Mouse (Mus musculus) heart, embryonic 14.5 days (tissue): ENCODE results near the gene Cgn. TPM values are rescaled to one million over a fixed set of nuclear protein-coding genes. Genes with fewer than 3 reads are reported as not detected.

ENCODE experiments used
- ATAC-seq: fragments of 200-750 bp; cut with Nextera tagmentation; 2 replicates; pipeline ENCODE4 v1.8.0; 2017; ENCODE audit warnings: low read depth, moderate TSS enrichment; ENCODE audit not compliant: insufficient number of reproducible peaks, insufficient read depth, low FRiP score
- H3K27ac ChIP-seq, 2 experiments: fragments of 200-500 bp in 1 of 2; fragments of 300-500 bp in 1 of 2; sonication (generic) in 1 of 2; replicated peaks in 1 of 2; 2 replicates each; pipeline ENCODE4 v1.5.1; 2012 to 2014; ENCODE audit warnings: low read depth in 2 of 2, low read length in 2 of 2, control low read depth in 1 of 2, mild to moderate bottlenecking in 1 of 2, mixed read lengths in 1 of 2; ENCODE audit not compliant: control insufficient read depth in 1 of 2, insufficient read depth in 1 of 2
- H3K27me3 ChIP-seq: fragments of 300-500 bp; sonication (generic); 2 replicates; pipeline ENCODE4 v1.6.1; 2014; ENCODE audit warnings: mild to moderate bottlenecking, low read length, control low read depth; ENCODE audit not compliant: control insufficient read depth, insufficient read depth
- H3K36me3 ChIP-seq: fragments of 300-500 bp; sonication (generic); 2 replicates; pipeline ENCODE4 v1.6.1; 2014; ENCODE audit warnings: mild to moderate bottlenecking, control low read depth, low read length, mixed read lengths; ENCODE audit not compliant: control insufficient read depth, insufficient read depth
- H3K4me1 ChIP-seq, 2 experiments: fragments of 200-500 bp in 1 of 2; fragments of 300-500 bp in 1 of 2; sonication (generic) in 1 of 2; 2 replicates each; pipeline ENCODE4 v1.6.1; 2012 to 2014; ENCODE audit warnings: low read length in 2 of 2, control low read depth in 1 of 2, mixed read lengths in 1 of 2; ENCODE audit not compliant: control insufficient read depth in 2 of 2, insufficient read depth in 2 of 2
- H3K4me2 ChIP-seq: fragments of 300-500 bp; sonication (generic); 2 replicates; pipeline ENCODE4 v1.6.1; 2014; ENCODE audit warnings: mild to moderate bottlenecking, low read length
- H3K4me3 ChIP-seq, 2 experiments: fragments of 200-500 bp in 1 of 2; fragments of 300-500 bp in 1 of 2; sonication (generic) in 1 of 2; 2 replicates each; pipeline ENCODE4 v1.5.1; 2012 to 2014; ENCODE audit warnings: low read length in 2 of 2, mild to moderate bottlenecking in 2 of 2, control low read depth in 1 of 2, low read depth in 1 of 2, moderate library complexity in 1 of 2; ENCODE audit not compliant: control insufficient read depth in 1 of 2, insufficient read depth in 1 of 2
- H3K9ac ChIP-seq: fragments of 300-500 bp; sonication (generic); 2 replicates; pipeline ENCODE4 v1.6.1; 2014; ENCODE audit warnings: mild to moderate bottlenecking, low read length
- H3K9me3 ChIP-seq: fragments of 300-500 bp; sonication (generic); 2 replicates; pipeline ENCODE4 v1.6.1; 2016; ENCODE audit warnings: low read length, control low read depth; ENCODE audit not compliant: control insufficient read depth
- WGBS: fragments of 180-500 bp; shearing (Covaris S2); extraction: QIAGEN DNeasy Blood & Tissue Kit; methylation state at CpG from one replicate; pipeline ENCODE4 v1.1.7; 2014; 5-methylcytosine and 5-hydroxymethylcytosine counted together
- polyA plus RNA-seq: library from polyadenylated mRNA; unstranded; fragments of >200 nt; fragmentation: Nextera tagmentation; extraction: Ambion mirVana; gene quantifications from 2 replicates; pipeline ENCODE4 v1.2.1, GENCODE M21; 2014

The Cgn gene
- polyA plus RNA-seq, 1 experiment from 2014 or later: 1.1 TPM

DNA sequence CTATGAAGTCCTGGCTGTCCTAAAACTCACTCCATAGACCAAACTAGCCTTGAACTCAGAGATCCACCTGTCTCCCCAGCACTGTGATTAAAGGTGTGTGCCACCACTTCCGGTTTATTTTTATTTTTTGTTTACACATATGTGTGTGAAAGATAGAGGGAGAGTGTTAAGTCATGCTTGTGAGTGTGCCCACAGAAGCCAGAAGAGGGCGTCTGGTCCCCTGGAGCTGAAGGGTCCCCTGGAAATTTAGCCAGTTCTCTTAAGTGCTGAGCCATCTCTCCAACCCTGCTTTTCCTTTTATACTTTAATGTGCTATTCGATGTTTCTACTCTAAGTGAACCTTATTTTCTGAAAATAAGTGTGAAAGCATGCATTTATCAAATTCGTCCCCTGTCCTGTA lies 25.3 kb upstream of the Cgn start:
- H3K4me3 ChIP-seq: peak overlapping the region in 1 of 2 experiments; percentile 13; a peak in 2 of 4 replicates
- WGBS: 15% methylated on average over 4 of the region's 4 CpGs
- 0 out of 4 replicates have a peak, but pooled peaks cover 0 to 4% of the 10 kb centered on the region in 2 experiments for H3K4me1 ChIP-seq
- no peaks in the 10 kb centered on the region for H3K36me3 ChIP-seq
- H3K27me3 ChIP-seq: no peaks in the 10 kb centered on the region
- no peaks in the 10 kb centered on the region for H3K9me3 ChIP-seq
- peak overlapping the region; percentile 56 for H3K4me2 ChIP-seq
- no peak overlapping the region for H3K9ac ChIP-seq
- no peak overlapping the region for H3K27ac ChIP-seq
- ATAC-seq: no peak

DNA sequence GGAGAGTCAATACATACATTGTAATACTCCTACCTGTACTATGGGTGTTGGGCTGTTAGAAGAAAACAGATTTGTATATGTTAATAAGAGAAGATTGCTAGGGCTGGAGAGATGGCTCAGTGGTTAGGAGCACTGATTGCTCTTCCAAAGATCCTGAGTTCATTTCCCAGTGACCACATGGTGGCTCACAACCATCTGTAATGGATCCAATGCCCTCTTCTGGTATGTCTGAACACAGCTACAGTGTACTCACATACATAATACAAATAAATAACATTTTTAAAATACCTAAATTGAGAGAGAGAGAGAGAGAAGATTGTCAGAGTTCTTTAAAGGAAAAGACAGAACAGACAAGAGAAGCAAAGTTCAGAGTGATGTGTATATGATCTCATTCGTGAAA lies 22.0 kb upstream of the Cgn start:
- Histone ChIP-seq H3K9me3 (no peaks in the 10 kb centered on the region), H3K27me3 (no peaks in the 10 kb centered on the region), H3K4me3 (no peak overlapping the region), H3K36me3 (no peaks in the 10 kb centered on the region), H3K9ac (no peak overlapping the region), H3K4me2 (no peak overlapping the region), H3K4me1 (0 out of 4 replicates have a peak, but pooled peaks cover 4% of the 10 kb centered on the region in 2 experiments), H3K27ac (no peak overlapping the region)
- ATAC-seq: no peak
- 96% methylated on average over 1 of the region's 1 CpGs for WGBS

DNA sequence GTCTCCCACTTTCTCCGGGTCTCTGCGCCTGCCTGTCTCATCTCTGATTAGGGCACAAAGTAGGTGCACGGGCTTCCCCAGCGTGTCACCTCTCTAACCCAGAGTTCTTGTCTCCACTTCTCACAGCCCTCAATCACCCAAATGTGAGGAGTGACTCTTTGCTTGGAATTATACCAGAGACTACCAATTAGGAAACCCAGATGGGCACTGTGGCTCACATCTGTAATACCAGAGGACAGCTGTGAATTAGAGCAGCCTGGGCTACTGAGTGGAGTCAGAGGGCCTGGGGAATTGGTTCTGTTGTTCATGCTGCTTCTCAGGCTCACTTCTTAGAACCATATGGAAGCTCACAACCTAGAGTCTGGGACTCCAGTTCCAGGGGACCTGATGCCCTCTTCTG lies 18.7 kb upstream of the Cgn start:
- peaks cover 4 to 6% of the 10 kb centered on the region in 2 experiments; a peak in 1 of 4 replicates for H3K4me1 ChIP-seq
- no peaks in the 10 kb centered on the region for H3K9me3 ChIP-seq
- H3K27ac ChIP-seq: no peak overlapping the region
- H3K36me3 ChIP-seq: no peaks in the 10 kb centered on the region
- H3K4me2 ChIP-seq: no peak overlapping the region
- no peak for ATAC-seq
- H3K4me3 ChIP-seq: no peak overlapping the region
- 67% methylated on average over 4 of the region's 4 CpGs for WGBS
- no peaks in the 10 kb centered on the region for H3K27me3 ChIP-seq
- no peak overlapping the region for H3K9ac ChIP-seq

DNA sequence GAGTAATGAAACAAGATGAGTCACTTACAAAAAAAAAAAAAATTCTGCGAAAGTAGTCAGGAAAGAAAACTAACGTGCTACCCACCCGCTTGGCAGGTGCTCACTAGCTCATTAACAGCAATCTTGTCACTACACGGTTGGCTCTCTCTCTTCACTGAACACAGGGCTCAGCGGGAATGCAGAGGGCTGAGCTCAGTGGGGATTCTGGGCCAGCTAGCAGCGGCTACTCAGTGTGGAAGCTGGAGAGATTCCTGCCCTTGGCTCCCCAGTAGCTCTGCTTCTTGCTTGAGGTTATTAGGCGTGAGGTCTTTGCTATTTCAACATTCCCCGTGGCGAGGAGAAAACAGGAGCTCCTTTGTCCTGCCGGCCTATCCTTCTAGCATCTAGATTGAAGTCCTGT lies 17.9 kb upstream of the Cgn start:
- Histone ChIP-seq H3K4me3 (no peak overlapping the region), H3K4me1 (peaks cover 4 to 6% of the 10 kb centered on the region in 2 experiments; a peak in 1 of 4 replicates), H3K9ac (peak overlapping the region; percentile 30; the same call in 1 of the 2 replicates), H3K27me3 (no peaks in the 10 kb centered on the region), H3K27ac (no peak overlapping the region), H3K9me3 (no peaks in the 10 kb centered on the region), H3K36me3 (no peaks in the 10 kb centered on the region), H3K4me2 (no peak overlapping the region)
- 13% methylated on average over 10 of the region's 10 CpGs for WGBS
- ATAC-seq: no peak

DNA sequence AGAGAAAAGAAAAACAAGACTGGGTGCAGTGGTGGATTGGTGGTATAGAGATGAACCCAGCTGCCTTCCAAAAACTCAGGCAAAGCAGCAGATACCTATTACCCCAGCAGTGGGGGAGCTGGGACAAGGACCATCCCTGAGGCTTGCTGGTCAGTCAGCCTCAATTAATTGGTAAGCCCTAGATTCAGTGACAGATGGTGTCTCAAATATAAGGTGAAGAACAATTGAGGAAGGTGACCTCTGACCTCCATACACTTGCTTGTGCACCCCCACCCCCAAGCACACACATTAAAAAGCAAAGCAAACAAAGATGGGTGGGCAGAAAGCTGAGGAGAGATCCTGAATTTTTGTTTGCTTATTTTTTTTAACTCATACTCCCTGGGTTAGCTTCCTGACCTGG lies 9.9 kb upstream of the Cgn start:
- Histone ChIP-seq H3K27ac (no peak overlapping the region), H3K27me3 (no peaks in the 10 kb centered on the region), H3K36me3 (no peaks in the 10 kb centered on the region), H3K9ac (no peak overlapping the region), H3K4me2 (no peak overlapping the region), H3K9me3 (no peaks in the 10 kb centered on the region), H3K4me1 (peaks cover 0 to 5% of the 10 kb centered on the region in 2 experiments; a peak in 2 of 4 replicates), H3K4me3 (no peak overlapping the region)
- ATAC-seq: no peak

DNA sequence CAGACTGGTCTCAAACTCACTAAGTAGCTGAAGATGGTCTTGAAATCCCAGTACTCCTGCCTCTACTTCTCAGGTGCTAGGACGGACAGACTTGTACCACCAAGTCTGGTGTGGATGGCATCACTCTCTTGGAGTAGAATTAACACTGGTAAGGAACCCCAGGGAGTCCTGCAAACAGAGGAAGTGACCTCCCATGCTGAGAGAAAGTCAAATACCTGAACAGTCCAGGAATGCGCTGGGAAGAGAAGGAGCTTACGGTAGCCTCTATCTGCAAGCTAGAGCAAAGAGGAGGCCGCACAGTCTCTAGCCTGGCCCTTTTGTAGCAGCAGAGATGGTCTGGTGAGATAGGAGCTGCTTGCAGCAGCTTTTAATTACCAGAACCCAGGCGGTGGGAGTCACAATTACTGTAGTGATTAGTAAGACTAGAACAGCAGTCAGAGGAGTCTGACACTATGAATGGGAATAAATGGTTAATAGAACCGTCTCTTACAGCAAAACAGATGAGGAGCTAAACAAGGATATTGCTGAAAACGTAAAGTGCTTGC lies 9.4 kb upstream of the Cgn start:
- no peak for ATAC-seq
- Histone ChIP-seq H3K4me3 (no peak overlapping the region), H3K27ac (no peak overlapping the region), H3K27me3 (no peaks in the 10 kb centered on the region), H3K4me2 (no peak overlapping the region), H3K9ac (no peak overlapping the region), H3K9me3 (no peaks in the 10 kb centered on the region), H3K4me1 (peaks cover 0 to 5% of the 10 kb centered on the region in 2 experiments; a peak in 2 of 4 replicates), H3K36me3 (no peaks in the 10 kb centered on the region)
- WGBS: 50% methylated on average over 7 of the region's 7 CpGs

DNA sequence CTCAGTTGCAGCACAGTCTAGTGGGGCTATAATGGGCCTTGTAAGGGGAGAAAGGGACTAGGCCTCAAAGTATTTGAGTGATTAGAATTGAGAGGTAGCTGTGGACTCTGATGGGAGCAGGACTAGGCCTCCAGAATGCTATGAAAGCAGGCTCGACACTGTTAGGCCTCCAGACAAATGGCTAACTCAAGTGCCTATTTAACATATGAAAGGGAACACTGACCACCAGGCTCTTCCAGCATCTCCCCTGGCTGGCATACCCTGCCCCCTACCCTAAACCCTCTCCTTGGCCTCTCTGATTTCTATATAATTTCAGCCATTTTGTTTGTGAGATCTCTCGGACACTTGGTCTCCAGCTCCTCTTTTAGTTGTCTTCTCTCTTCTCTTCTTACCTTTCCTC lies 8.1 kb upstream of the Cgn start:
- WGBS: 68% methylated on average over 2 of the region's 2 CpGs
- H3K36me3 ChIP-seq: no peaks in the 10 kb centered on the region
- peaks cover 0 to 3% of the 10 kb centered on the region in 2 experiments; a peak in 1 of 4 replicates for H3K4me1 ChIP-seq
- H3K9ac ChIP-seq: no peak overlapping the region
- ATAC-seq: no peak
- H3K4me3 ChIP-seq: no peak overlapping the region
- no peak overlapping the region for H3K4me2 ChIP-seq
- no peaks in the 10 kb centered on the region for H3K9me3 ChIP-seq
- H3K27me3 ChIP-seq: no peaks in the 10 kb centered on the region
- no peak overlapping the region for H3K27ac ChIP-seq

DNA sequence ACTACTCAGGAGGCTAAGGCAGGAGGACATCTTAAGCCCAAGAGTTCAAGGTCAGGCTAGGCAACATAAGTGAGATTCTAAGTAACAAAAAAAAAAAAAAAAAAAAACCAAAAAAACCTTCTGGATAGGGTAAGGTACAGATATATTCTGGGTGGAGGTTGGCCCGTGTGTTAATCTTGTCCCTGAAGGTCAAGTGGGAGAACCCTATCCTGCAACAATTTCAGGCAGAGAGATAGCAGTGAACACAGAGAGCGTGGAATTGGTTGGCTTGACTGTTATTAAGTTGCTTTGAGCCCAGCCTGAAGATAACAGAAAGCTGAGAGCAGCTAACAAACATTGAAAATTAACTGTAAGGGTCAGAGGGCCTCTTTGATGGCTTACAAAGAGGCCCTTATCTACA lies 7.4 kb upstream of the Cgn start:
- Histone ChIP-seq H3K9me3 (no peaks in the 10 kb centered on the region), H3K4me1 (peaks cover 0 to 3% of the 10 kb centered on the region in 2 experiments; a peak in 1 of 4 replicates), H3K4me2 (no peak overlapping the region), H3K36me3 (no peaks in the 10 kb centered on the region), H3K27me3 (no peaks in the 10 kb centered on the region), H3K9ac (no peak overlapping the region), H3K27ac (no peak overlapping the region), H3K4me3 (no peak overlapping the region)
- no peak for ATAC-seq
- WGBS: 34% methylated on average over 2 of the region's 2 CpGs
